ENCODE assay signal across 14 mouse cellular contexts in the genomic region with DNA sequence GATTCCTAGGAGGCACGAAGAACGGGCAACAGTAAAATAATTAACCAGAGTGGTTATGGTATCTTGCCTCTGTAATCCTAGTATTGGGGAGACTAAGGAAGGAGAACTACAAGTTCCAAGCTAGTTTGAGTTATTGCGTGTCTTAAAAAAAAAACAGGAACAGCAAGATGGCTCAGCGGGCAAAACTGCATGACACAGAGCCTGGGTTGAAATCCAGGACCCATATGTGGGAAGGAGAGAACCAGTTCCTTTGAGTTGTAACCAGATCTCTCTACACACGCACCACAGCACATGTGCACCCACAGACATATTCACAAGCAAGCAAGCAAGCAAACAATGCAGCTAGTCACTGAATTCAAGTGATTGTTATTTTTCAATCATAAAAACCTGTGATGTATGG.
DNase-seq lines count a peak whose midpoint lies in the region; ATAC-seq lines count a peak whose summit lies in the region.
"Had no signal": no experiment of that assay in that cellular context is flagged by ENCODE, and none has a peak within 500 bp of the region (broad histone marks: within the 10 kb centered on the region; RNA-seq: fewer than 3 reads in every experiment).

No protein-coding gene starts in this region.

- WGBS in forebrain, embryonic 11.5 days: 75% methylated on average over 5 of the region's 5 CpGs
- 83% methylated on average over 5 of the region's 5 CpGs for WGBS in forebrain, embryonic 10.5 days
- 63% methylated on average over 5 of the region's 5 CpGs for WGBS in midbrain, embryonic 13.5 days
- 83% methylated on average over 5 of the region's 5 CpGs for WGBS in midbrain, embryonic 10.5 days
- WGBS in hindbrain, embryonic 12.5 days: 55% methylated on average over 5 of the region's 5 CpGs
- WGBS in neural tube, embryonic 13.5 days: 51% methylated on average over 5 of the region's 5 CpGs

- H3K4me2 ChIP-seq in forebrain, embryonic 11.5 days (ENCODE audit: low read depth, low read length, severe bottlenecking): no peak overlapping the region
- peak overlapping the region; percentile 37; the same call in 1 of the 2 replicates for H3K4me2 ChIP-seq in midbrain, embryonic 13.5 days (replicated peaks)
- H3K4me2 ChIP-seq in hindbrain, embryonic 12.5 days (replicated peaks): no peak overlapping the region
- H3K4me2 ChIP-seq in neural tube, embryonic 13.5 days: no peak overlapping the region

- peaks cover 24% of the 10 kb centered on the region for H3K4me1 ChIP-seq in forebrain, embryonic 11.5 days (replicated peaks; ENCODE audit: control insufficient read depth, insufficient read depth, low read length)
- peaks cover 47% of the 10 kb centered on the region for H3K4me1 ChIP-seq in forebrain, embryonic 10.5 days
- H3K4me1 ChIP-seq in midbrain, embryonic 13.5 days (replicated peaks): peaks cover 47% of the 10 kb centered on the region
- H3K4me1 ChIP-seq in midbrain, embryonic 10.5 days: peaks cover 51% of the 10 kb centered on the region
- H3K4me1 ChIP-seq in hindbrain, embryonic 12.5 days: peaks cover 43% of the 10 kb centered on the region
- peaks cover 51% of the 10 kb centered on the region for H3K4me1 ChIP-seq in neural tube, embryonic 13.5 days (replicated peaks)

- H3K4me3 ChIP-seq in forebrain, embryonic 11.5 days (ENCODE audit: low read depth, low read length): no peak overlapping the region
- H3K4me3 ChIP-seq in forebrain, embryonic 10.5 days: no peak overlapping the region
- H3K4me3 ChIP-seq in midbrain, embryonic 13.5 days (replicated peaks): no peak overlapping the region
- H3K4me3 ChIP-seq in midbrain, embryonic 10.5 days: no peak overlapping the region
- no peak overlapping the region for H3K4me3 ChIP-seq in hindbrain, embryonic 12.5 days
- no peak overlapping the region for H3K4me3 ChIP-seq in neural tube, embryonic 13.5 days

- no peaks in the 10 kb centered on the region for H3K36me3 ChIP-seq in forebrain, embryonic 11.5 days (ENCODE audit: control insufficient read depth, insufficient read depth, low read length)
- peaks cover 22% of the 10 kb centered on the region for H3K36me3 ChIP-seq in forebrain, embryonic 10.5 days (replicated peaks)
- no peaks in the 10 kb centered on the region for H3K36me3 ChIP-seq in midbrain, embryonic 13.5 days
- H3K36me3 ChIP-seq in midbrain, embryonic 10.5 days: peaks cover 14% of the 10 kb centered on the region
- no peaks in the 10 kb centered on the region for H3K36me3 ChIP-seq in hindbrain, embryonic 12.5 days
- H3K36me3 ChIP-seq in neural tube, embryonic 13.5 days: no peaks in the 10 kb centered on the region

- H3K9me3 ChIP-seq in forebrain, embryonic 11.5 days (ENCODE audit: control insufficient read depth, low read length): no peaks in the 10 kb centered on the region; the same call in 1 of the 2 replicates
- no peaks in the 10 kb centered on the region for H3K9me3 ChIP-seq in forebrain, embryonic 10.5 days
- H3K9me3 ChIP-seq in midbrain, embryonic 13.5 days: no peaks in the 10 kb centered on the region
- H3K9me3 ChIP-seq in midbrain, embryonic 10.5 days (replicated peaks): no peaks in the 10 kb centered on the region; the same call in 1 of the 2 replicates
- no peaks in the 10 kb centered on the region for H3K9me3 ChIP-seq in hindbrain, embryonic 12.5 days (replicated peaks)
- H3K9me3 ChIP-seq in neural tube, embryonic 13.5 days: no peaks in the 10 kb centered on the region

- H3K9ac ChIP-seq in forebrain, embryonic 11.5 days (ENCODE audit: low read length): no peak overlapping the region
- H3K9ac ChIP-seq in midbrain, embryonic 13.5 days (replicated peaks): no peak overlapping the region
- H3K9ac ChIP-seq in hindbrain, embryonic 12.5 days: no peak overlapping the region
- H3K9ac ChIP-seq in neural tube, embryonic 13.5 days: 0 out of 2 replicates have a peak overlapping the region, but pooled peaks have one; percentile 0
- H3K9ac ChIP-seq: liver, embryonic 14.5 days had no signal

- ATAC-seq in forebrain, embryonic 11.5 days (replicated peaks; ENCODE audit: low FRiP score): no peak
- no peak for ATAC-seq in midbrain, embryonic 13.5 days
- no peak for ATAC-seq in hindbrain, embryonic 12.5 days (ENCODE audit: low FRiP score)
- no peak for ATAC-seq in neural tube, embryonic 13.5 days (ENCODE audit: low read depth)

- H3K27me3 ChIP-seq in forebrain, embryonic 11.5 days (ENCODE audit: control insufficient read depth, insufficient read depth, low read length): no peaks in the 10 kb centered on the region
- H3K27me3 ChIP-seq in forebrain, embryonic 10.5 days (ENCODE audit: poor library complexity, severe bottlenecking): no peaks in the 10 kb centered on the region
- H3K27me3 ChIP-seq in midbrain, embryonic 13.5 days: no peaks in the 10 kb centered on the region
- H3K27me3 ChIP-seq in midbrain, embryonic 10.5 days (ENCODE audit: low read depth, poor library complexity, severe bottlenecking): no peaks in the 10 kb centered on the region
- no peaks in the 10 kb centered on the region for H3K27me3 ChIP-seq in hindbrain, embryonic 12.5 days
- no peaks in the 10 kb centered on the region for H3K27me3 ChIP-seq in neural tube, embryonic 13.5 days

- DNase-seq in forebrain, embryonic 11.5 days (ENCODE audit: low spot score): no peak
- no peak for DNase-seq in forebrain, embryonic 10.5 days (ENCODE audit: extremely low spot score, low spot score)
- no peak for DNase-seq in midbrain, embryonic 10.5 days (ENCODE audit: low spot score)
- no peak for DNase-seq in ovary, postnatal 14 days (ENCODE audit: low spot score)
- DNase-seq in cerebellum, postnatal 10 days: no peak
- DNase-seq: adrenal gland, postnatal 10 days; cerebellum, adult 11 months; gastrocnemius, postnatal 36 days; kidney, adult 8-10 months; retina, postnatal 1 day had no signal

- peak overlapping the region; percentile 84; the same call in 1 of the 2 replicates for H3K27ac ChIP-seq in forebrain, embryonic 11.5 days (ENCODE audit: low read depth, low read length)
- H3K27ac ChIP-seq in forebrain, embryonic 10.5 days: no peak overlapping the region
- H3K27ac ChIP-seq in midbrain, embryonic 13.5 days: peak overlapping the region; percentile 93
- H3K27ac ChIP-seq in midbrain, embryonic 10.5 days (replicated peaks): no peak overlapping the region
- H3K27ac ChIP-seq in hindbrain, embryonic 12.5 days: peak overlapping the region; percentile 88
- H3K27ac ChIP-seq in neural tube, embryonic 13.5 days (replicated peaks): peak overlapping the region; percentile 89
- H3K27ac ChIP-seq: liver, embryonic 14.5 days had no signal

Comparison
In these comparisons a context has a peak if more than half of its experiments do, and no peak if none do; other contexts are left out.
1. H3K27ac ChIP-seq: peak in forebrain, embryonic 11.5 days (single experiment), midbrain, embryonic 13.5 days (single experiment), hindbrain, embryonic 12.5 days (single experiment) and neural tube, embryonic 13.5 days (single experiment); none in forebrain, embryonic 10.5 days (single experiment) and midbrain, embryonic 10.5 days (single experiment).